Mouse (Mus musculus) right cerebral cortex, postnatal 4 days (tissue): ENCODE results near the gene Camk1g.

Experiments used
- DNase-seq: peaks from one replicate; pipeline ENCODE4 v3.0.0-alpha.2; 2022

Camk1g gene

DNA sequence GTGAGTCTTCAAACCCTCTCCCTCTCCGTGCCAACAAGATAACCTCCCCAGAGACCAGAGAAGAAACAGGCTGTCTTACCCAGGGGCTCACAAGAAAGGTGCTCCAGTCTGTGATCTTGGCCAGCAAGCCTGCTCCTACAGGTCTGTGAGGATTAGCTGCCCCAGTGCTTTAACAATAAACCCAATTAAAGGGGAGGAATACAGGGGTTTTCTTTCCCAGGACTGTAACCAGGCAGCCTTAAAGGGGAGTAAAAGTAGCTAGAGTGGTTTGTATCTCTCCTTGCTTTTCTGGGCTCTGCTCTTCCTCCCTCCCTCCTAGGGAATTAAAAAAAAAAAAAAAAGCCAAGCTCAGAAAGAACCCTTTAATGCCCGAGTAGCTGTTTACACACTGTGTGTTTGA is at the start of gene Camk1g:
TSS of gene Camk1g (minus strand) at position 203 of the 400 bp plus-strand sequence.
- no peak for DNase-seq

DNA sequence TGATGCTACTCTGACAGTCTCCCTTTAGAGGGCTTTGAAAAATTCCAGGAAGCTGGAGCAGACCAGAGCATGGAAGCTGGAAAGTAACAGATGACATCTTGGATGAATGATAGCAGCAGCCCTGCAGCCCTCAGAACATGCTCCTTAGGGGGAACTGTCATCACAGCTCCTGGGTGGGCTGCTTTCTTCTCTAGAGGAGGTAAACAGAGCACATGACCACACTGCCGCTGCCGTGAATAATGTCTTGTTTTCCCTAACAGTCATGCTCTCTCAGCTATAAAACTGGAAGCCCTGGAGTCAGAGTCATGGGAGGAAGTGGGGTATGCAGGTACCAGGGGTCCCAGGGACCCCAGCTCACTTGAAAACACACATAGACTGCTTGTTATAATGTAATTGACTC is 49.1 kb upstream of the Camk1g start:
- DNase-seq: no peak

DNA sequence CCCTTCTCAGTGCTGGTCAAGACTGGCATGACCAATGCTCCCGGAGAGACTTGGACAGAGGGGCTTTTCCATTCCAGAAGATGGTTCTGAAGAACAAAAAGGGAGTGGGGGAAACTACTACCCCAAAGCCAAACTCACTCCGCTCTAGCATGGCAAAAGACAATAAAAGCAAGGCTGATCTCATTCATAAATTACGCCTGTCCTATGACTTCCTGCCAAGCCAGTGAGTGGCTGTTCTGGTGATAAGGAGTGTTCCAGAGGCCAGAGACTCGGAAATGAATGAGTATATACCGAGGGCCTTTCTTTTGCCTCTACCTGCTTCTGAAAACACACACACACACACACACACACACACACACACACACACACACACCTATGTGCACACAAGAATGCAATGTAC is 48.6 kb upstream of the Camk1g start:
- DNase-seq: no peak

DNA sequence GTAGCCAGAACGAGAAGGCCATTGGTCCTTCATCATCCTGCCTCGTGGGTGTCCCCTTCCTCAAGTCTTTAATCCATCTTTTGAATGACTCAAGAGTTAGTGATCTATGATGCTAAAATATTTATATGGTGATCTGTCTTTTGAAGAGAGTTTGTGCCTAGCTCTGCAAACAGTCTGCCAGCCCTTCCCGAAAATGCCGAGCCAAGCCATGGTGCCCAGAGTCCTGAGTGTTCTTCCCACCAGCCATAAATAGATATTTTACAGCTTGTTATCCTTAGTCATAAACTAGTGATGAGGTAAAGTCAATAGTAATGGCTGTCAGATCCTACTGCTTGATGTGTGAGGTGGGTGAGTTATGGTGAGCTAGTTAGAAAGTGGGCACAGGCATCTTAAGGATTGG is 44.0 kb upstream of the Camk1g start:
- DNase-seq: no peak

DNA sequence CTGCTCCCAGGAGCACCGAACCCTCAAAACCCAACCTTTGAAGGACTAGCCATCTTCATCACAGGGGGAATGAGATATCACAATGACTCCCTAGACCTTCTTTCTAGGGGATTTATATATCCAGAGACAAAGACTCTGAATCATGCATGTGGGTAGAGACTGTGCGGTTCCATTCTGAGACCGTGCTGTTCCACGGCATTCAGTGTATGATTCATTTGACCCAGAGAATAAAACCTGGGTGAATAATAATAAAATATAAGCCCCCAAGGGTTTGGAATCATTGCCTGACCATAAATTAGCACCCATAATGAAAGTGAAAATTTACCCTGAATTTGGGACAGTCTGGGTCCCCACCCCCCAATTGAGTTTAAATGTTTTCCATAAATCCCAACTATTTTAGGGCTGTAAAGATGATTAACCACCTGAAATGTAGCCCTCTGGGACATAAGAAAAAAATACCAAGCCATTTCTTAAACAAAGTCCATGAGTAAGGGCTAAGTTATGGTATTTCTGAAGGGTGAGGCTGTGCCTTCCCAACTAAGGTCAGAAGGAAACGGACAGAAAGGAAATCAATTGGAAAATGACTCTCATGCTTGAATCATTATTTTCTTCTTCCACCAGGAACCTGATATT is 43.4 kb upstream of the Camk1g start:
- DNase-seq: no peak

DNA sequence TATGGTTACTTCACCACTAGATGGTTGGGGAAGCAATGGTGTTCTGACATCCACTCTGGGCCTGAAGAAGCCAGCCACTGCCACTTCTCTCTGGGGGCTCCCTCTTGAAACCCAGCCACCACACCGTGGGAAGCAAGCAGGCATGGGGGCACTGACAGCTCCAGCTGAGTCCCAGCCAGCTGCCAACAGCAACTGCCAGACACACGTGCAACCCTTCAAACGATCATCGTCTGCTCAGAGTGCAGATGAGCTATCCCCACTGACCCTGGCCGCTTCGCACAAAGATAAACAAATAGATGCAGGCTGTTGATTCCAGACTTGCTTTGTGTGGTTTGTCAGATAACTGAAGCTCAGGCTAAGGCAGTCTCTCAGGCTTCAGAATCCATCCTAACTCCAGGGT is 37.4 kb upstream of the Camk1g start:
- DNase-seq: no peak

DNA sequence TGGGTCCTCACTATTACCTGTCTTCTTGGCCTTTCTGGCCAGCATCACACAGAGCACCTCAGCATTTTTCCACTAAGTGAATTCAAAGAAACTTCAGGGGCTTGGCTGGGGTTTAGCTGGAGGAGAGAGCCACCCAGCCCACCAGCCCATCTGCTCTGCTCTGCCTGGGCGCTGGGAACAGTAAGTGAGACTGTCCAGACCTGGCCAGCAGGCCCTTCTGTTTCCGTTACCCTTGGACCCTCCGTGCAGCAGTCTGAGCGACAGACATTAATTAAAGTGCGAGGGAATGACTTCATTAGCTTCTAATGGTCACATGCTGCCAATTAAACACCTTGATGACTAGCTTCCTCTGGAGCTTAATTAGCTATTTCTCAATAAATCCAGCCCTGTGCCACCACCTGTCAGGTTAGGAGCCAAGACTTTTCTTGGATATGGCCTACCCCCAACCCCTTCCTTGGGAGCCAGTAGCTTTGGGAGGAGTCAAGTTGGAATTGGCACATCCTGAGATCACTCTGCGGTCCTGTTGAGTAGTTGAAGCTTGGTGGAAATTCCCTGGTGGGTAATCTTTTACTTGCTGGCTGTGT is 36.1 kb upstream of the Camk1g start:
- no peak for DNase-seq

DNA sequence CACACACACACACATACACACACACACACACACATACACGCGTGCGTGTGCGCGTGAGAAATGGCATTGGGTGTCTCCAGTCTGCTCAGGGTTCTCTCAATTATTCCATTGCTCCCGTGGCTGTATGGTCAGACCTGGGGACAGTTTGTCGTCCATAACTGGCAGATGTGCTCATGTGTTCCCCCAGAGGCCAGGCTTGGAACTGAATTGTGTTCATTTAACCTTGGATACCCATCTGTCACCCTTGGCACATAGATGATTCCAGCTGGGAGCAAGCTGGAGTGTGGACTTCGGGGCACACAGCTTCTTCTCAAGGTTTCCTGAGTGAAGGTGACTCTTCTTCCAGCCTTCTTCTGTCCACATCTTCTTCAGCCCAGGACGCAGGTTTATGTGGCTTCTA is 31.6 kb upstream of the Camk1g start:
- no peak for DNase-seq

DNA sequence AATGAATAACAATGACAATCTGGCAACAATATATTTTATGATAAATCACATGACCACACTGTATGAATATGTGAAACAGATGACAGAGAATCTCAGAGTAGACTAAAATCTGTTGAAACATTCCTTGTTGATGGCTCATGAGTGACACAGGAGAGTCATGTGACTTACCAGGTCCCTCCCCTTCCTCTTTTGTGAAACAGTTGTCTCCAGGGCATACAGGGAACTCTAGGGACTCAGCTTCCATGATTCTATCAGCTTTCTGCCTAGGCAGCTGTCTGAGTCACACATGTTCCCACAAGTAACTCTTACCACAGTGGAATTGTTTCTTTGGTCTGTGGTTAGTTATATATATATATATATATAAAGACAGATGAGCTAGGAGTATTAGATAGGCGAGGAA is 30.2 kb upstream of the Camk1g start:
- no peak for DNase-seq

DNA sequence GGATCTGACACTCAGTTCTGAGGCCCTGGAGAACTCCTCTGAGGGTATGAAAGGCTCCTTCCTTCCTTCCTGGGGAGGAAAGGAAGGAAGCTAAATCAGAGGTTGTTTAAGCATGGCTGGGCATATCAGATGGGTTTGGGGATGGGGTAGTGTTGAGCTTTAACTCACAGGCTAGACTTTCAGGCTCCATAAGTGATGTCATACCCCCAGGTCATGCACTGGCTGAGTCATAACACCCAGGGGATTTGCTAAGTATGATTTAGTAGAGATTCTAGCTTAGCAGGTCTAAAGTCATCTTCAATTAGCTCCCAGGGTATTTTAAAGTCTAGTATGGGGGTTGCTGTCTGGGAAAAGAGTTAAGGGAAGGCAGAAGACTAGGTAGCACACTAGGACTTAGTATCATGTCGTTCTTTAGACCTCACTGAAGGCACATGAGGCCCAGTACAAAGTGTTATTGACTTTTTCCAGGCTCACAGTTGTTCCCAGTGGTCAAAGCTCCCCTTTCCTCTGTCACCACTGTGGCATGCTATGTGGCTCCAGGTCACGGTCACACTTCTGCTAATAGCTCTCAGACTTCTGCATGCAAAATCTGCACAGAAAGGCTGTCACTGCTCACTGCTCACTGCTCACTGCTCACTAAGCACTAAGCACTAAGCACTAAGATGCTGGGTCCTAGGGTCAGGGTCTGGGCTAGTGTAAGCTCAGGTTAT is 28.8 kb upstream of the Camk1g start:
- DNase-seq: no peak

DNA sequence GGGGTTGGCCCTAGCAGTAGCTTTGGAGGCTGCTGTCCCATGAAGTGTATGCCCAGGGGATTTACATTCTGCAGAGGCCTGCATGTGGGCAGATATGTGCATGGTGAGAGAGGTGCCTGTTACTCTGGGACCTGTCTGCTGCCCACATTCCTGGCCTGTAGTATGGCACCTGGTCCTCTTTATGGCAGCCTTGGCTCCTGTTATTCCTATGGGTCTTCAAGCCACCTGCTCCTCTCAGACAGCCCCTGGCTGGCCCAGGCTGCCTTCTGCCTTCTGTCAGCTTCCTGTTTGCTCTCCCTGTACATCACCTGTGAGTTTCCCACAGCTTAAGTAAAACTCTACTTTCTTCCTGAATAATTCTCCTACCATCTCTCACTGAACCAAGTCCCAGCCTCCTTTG is 27.0 kb upstream of the Camk1g start:
- DNase-seq: no peak

DNA sequence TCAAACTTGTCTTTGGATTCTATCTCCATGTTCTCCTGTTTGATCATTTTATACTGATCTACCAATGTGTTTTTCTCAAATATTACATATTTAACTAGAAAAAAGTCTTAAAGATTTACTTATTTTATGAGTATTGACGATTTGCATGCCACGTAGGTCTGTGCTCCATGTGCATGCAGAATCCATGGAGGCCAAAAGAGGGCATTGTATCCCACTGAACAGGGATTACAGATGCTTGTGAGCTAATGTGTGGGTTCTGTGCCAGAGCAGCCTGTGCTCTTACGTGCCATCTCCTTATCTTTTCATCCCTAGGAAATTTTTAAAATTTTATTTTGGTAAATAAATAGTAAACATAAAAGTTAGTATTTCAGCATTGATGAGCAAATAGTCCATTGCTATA is 22.2 kb upstream of the Camk1g start:
- no peak for DNase-seq

DNA sequence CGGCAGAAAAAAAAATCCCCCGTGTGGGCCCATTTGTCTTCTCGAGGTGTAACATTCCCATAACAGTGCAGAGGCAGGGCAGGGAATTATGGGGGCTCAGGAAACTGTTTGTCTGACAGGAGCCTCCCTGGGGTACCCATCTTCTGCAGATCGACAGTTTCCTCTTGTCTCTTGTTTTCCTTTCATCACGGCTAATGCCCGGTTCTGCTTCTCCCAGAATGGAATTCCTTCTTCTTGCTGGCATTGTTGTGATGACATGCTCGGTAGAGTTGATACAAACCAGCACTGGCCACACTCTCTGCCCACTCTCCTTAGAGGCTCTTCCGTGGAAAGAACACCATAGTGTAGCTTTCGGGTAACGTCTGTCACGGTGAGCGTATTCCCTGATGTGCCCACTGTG is 19.9 kb upstream of the Camk1g start:
- DNase-seq: no peak

DNA sequence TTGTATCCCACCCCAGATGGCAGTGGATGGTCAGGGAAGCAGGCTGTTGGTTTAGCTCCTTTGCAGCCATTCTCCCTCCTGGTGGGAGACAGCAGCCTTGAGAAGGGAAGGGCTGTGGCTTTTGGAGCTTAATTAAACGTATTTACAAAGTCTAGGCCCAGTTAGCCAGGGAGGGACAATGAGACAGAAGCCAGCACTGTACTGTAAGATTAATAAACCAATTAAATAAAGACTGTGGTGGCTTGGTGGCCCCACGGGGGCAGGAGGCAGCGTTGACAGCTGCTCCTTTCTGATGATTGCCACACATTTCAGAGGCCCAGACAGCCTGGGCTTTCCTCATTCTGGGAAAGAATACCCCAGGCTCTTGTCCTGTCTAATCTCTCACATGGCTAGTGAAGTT is 19.4 kb upstream of the Camk1g start:
- DNase-seq: no peak

DNA sequence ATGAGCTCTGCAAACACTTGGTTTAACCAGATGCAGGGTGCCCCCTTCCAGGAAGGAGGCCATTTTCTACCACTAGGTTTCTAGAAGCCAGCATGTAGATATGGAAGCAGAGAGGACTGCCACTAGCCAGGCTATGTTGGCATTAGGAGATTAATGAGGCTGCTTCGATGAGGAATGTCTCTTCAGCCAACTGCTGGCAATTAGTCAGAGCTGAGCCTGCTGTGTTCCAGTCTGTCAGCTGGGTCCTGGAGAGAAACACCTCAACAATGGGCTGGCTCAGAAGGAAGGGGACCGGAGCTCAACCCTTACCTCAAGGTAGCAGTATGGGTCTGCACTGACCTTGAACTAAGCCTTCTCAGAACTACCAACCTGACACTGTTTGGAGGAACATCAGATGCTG is 17.1 kb upstream of the Camk1g start:
- no peak for DNase-seq

DNA sequence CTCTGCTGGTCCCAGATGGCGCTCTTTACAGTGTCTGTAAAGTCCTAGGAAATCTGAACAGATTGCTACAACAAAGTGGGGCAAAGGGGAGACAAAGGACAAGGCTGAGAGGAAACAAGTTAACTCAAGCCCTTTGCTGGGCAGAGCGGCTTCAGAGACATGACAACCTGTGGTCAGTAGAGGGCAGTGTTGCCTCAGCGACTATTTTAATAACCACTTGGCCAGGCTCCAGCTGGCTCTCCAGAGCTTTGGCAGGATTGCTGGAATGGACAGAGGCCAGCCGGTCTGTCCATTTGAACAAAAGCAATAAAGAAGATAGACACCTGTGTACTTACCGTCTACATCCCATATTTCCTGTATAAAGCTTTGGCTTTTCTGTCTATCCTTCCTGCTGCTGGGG is 16.0 kb upstream of the Camk1g start:
- DNase-seq: peak; percentile 88

DNA sequence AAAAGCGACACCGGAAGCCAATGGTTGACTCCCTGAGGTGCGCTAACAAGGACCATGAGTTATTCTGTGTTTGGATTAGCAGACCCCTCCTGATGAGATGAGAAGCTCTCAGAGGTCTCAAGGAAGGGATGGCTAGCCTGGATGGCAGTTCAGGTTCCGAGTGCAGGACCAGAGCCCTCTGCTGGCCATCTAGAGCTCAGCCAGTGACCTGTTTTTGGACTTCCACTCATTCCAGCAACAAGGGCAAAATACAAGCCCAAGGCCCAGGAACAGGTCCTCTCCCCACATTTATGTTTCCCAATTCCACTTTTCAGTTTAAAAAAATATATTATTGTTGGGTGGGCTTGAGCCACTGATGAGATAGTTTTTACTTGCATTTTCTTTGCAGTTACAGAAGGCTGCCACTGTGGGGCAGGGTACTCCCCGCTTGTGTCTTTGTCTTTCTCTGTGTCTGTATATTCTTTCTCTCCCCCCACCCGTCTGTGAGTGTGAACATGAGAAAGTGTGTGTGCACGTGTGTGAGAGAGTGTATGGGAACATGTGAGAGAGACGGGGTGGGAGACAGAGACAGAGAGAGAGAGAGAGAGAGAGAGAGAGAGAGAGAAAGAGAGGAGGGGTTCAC is 12.9 kb upstream of the Camk1g start:
- no peak for DNase-seq

DNA sequence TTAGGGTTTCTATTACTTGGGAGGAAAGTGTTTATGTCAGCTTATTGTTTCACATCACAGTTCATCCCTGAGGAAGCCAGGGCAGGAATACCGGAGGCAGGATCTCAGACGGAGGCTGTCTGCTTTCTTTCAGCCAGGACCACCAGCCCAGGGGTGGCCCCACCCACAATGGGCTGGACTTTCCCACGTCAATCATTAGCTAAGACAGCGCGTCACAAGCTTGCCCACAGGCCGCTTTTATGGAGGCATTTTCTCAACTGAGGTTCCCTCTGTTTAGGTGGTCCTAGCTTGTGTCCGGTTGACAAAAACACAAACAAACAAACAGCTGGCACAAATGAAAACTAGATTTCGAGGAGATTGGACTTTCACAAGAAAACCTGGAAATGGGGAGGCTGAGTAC is 12.3 kb upstream of the Camk1g start:
- no peak for DNase-seq

DNA sequence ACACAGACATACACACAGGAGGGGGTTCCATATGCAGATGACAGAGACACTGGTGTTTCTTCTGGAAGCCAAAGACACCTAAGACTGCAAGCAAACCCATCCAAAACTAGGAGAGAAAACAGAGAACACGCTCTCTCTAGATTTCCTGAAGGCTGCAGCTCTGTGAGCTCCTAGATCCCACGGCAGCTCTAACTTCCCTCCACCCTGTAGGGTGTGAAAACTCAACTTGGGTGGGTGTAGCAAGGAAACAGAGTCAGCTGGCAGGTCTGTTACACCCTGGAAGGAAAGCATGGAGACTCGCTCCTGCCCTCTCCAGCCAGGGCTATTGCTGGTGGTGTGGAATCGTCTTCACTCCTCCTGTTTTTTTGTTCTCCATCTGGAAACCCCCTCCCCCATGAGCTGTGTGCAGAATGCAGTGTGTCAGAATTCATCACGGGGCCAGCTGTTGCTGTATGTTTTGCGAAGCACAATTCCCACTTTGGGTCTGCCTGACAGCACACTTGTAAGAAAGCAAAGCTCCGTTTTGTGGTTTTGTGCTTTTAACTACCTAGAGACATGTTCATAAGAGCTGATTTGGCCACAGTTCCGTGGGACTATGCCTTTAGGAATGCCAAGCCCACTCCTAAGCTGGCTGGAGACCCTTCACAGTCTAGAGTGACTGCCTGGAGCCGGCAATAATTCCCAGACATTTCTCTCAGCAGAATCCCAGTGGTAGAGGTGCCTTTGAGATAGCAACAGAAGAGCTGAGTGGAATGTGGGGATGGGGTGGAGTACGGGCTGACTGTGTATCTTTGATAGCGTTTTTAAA is 11.7 kb upstream of the Camk1g start:
- DNase-seq: no peak

DNA sequence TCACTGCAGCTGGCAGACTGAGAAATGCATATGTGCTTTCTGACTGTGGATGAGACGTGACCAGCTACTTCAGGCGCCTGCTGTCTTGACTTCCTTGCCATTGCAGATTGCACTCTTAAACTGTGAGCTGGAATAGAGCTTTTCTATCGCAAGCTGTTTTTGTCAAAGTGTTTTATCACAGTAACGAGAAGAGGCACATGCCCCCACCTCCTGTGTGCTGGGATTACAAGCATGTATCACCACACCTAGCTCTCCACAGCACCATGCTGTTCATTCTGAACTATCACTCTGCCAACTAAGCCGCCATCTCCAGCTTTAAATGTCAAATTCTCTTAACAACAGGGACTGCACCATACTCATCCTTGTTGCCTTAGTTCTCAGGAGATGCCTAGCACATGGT is 10.8 kb upstream of the Camk1g start:
- DNase-seq: no peak

DNA sequence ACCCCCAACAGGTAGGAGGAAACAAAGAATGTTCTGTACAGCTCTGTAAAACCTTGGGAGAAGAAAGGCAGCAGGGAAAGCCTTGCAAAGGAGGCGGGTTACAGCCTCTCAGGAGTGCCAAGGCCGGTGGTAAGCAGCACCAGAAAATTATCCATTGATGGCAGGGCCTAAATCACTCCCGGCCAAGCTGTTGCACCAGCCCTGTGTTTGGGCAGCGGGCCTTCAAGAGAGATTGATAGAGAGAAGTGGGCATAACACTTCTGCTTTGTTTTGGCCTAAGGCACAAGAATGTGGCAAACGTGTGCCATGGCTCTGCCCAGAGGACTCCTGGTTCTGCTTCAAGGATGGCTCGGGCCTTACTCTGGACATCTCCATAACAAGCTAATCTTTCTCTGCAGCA is 9.5 kb upstream of the Camk1g start:
- no peak for DNase-seq

DNA sequence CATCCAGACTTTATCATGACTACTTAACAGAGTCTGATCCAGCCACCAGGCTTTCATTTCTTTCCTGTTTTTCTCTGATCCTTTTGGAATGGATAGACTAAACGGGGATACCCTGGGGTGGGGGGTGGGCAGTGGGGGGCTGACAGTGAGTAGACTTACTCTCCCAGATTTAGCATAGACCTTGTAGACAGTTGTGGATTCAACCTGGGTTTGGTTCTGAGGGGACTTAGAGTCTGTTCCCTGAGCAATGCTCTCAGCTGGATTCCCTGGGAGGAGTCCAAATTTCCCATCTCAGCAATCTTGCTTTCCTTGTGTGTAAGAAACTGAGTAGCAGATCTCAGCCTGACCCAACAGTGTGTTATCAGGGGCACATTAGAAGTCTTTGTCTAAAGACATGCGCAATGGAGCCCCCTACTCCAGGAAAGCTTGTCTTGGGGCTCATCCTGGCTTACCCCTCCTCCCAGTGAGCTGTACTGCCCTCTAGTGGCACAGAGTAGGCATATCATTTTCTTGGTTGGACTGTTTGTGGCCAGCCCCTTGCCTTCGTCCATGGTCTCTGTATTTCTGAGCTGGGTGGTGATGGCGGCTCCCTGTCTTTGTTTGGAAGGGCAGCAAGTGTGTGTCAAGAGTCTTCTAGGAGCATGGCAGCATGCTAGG is 6.5 kb upstream of the Camk1g start:
- peak; percentile 43 for DNase-seq

DNA sequence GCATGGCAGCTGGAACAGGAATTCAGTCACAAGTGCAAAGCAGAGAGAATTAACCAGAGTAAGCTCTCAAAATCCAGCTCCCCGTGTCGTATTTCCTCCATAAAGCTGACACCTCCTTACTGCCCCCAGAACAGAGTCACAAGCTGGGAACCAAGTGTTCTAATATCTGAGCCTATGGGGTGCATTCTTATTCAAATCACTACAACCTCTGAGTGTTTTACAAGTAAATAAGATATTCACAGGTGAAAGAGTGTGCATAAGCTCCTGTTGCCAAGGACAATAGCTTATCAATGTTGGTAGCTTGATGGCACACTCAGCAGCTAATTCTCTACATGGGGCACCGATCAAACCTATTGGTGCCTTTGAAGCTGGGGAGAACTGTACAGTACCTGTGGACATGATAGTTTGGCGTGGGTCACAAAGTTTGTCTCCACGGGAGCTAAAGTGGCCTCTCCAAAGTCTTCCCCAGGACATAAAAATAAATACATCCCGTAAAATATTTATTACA is 3.9 kb upstream of the Camk1g start:
- DNase-seq: no peak
